Mouse (Mus musculus) layer of hippocampus, postnatal 36 days (tissue): ENCODE measurements around the gene Tsks. TPM values are rescaled to one million over a fixed set of nuclear protein-coding genes. Genes with fewer than 3 reads are reported as not detected.

ENCODE experiments used
- total RNA-seq, 2 experiments: library from RNA; stranded (reverse); gene quantifications; 2 replicates each; pipeline ENCODE4 v1.2.3; 2021

Tsks gene
- total RNA-seq, 2 experiments from 2014 or later: 0.87 to 0.88 TPM

Other genes starting within 250 kb of the Tsks start
- gene Izumo2, start 234.5 kb upstream of the Tsks start, total RNA-seq: not detected
- 10 to 100 TPM; 31.8 to 34.8 TPM for gene Vrk3, start 194.8 kb upstream of the Tsks start, total RNA-seq
- under 1 TPM; 0.22 to 0.38 TPM for gene Zfp473, start 192.2 kb upstream of the Tsks start, total RNA-seq
- 10 to 100 TPM; 29.7 to 30.6 TPM for gene Nup62, start 127.1 kb upstream of the Tsks start, total RNA-seq
- 1 to 10 TPM; 1.1 to 2.5 TPM for gene Il4i1, start 126.8 kb upstream of the Tsks start, total RNA-seq
- gene Atf5, start 126.5 kb upstream of the Tsks start, total RNA-seq: 10 to 100 TPM; 26.3 to 28.9 TPM
- 10 to 100 TPM; 78.8 to 80.6 TPM for gene Akt1s1, start 94.2 kb upstream of the Tsks start, total RNA-seq
- 10 to 100 TPM; 63.7 to 64.6 TPM for gene Tbc1d17, start 94.1 kb upstream of the Tsks start, total RNA-seq
- gene Pnkp, start 86.1 kb upstream of the Tsks start, total RNA-seq: 10 to 100 TPM; 27.1 to 27.2 TPM
- gene Ptov1, start 73.4 kb upstream of the Tsks start, total RNA-seq: 100 to 1,000 TPM; 346 to 359 TPM
- gene Med25, start 50.5 kb upstream of the Tsks start, total RNA-seq: 100 to 1,000 TPM in 1 of 2 experiments, 10 to 100 TPM in 1; 97.2 to 113 TPM
- gene Fuz, start 47.1 kb upstream of the Tsks start, total RNA-seq: 10 to 100 TPM; 23.8 to 29.1 TPM
- gene Ap2a1, start 13.7 kb upstream of the Tsks start, total RNA-seq: 100 to 1,000 TPM; 295 to 305 TPM
- 100 to 1,000 TPM; 131 to 137 TPM for gene Cpt1c, start 31.6 kb downstream of the Tsks start, total RNA-seq
- gene Prmt1, start 43.4 kb downstream of the Tsks start, total RNA-seq: 100 to 1,000 TPM; 155 to 168 TPM
- 10 to 100 TPM; 45.9 to 51.0 TPM for gene Irf3, start 54.4 kb downstream of the Tsks start, total RNA-seq
- 1 to 10 TPM; 3.0 to 4.1 TPM for gene Bcl2l12, start 55.5 kb downstream of the Tsks start, total RNA-seq
- 100 to 1,000 TPM; 149 to 155 TPM for gene Scaf1, start 73.2 kb downstream of the Tsks start, total RNA-seq
- 1 to 10 TPM; 9.7 TPM for gene Rras, start 74.8 kb downstream of the Tsks start, total RNA-seq
- gene Prr12, start 109.7 kb downstream of the Tsks start, total RNA-seq: 10 to 100 TPM; 74.3 to 75.3 TPM
- gene Nosip, start 119.2 kb downstream of the Tsks start, total RNA-seq: 10 to 100 TPM; 51.0 to 51.3 TPM
- 1 to 10 TPM; 5.5 to 6.1 TPM for gene Prrg2, start 119.5 kb downstream of the Tsks start, total RNA-seq
- gene Rcn3, start 149.0 kb downstream of the Tsks start, total RNA-seq: 1 to 10 TPM; 6.2 to 6.9 TPM
- 10 to 100 TPM; 16.7 to 18.5 TPM for gene Fcgrt, start 160.6 kb downstream of the Tsks start, total RNA-seq
- 100 to 1,000 TPM; 408 to 432 TPM for gene Rps11, start 181.2 kb downstream of the Tsks start, total RNA-seq
- 100 to 1,000 TPM; 788 to 817 TPM for gene Rpl13a, start 185.6 kb downstream of the Tsks start, total RNA-seq
- under 1 TPM in 1 of 2 experiments, not detected in 1; 0.50 TPM for gene Gm45713, start 193.0 kb downstream of the Tsks start, total RNA-seq
- gene Flt3l, start 193.2 kb downstream of the Tsks start, total RNA-seq: 10 to 100 TPM in 1 of 2 experiments, 1 to 10 TPM in 1; 7.0 to 10.1 TPM
- gene Pih1d1, start 211.1 kb downstream of the Tsks start, total RNA-seq: 10 to 100 TPM; 44.5 to 46.8 TPM
- 10 to 100 TPM; 10.5 to 18.0 TPM for gene Aldh16a1, start 211.4 kb downstream of the Tsks start, total RNA-seq
- 1,000 to 10,000 TPM; 1,360 to 1,418 TPM for gene Slc17a7, start 220.7 kb downstream of the Tsks start, total RNA-seq
- under 1 TPM; 0.17 to 0.28 TPM for gene Gfy, start 236.4 kb downstream of the Tsks start, total RNA-seq
- not detected for gene Pth2, start 237.8 kb downstream of the Tsks start, total RNA-seq